Mouse (Mus musculus): Measurements from ENCODE around the gene Odf2.

GRCm38 (mm10) chr2:29967768-29968167, 78.7 kb downstream of the Odf2 start:
- TF ChIP-seq CTCF (IDR thresholded peaks at IDR 0.05; ENCODE audit: borderline replicate concordance, insufficient read depth, low read depth, low read length) (no peak), POLR2A (IDR thresholded peaks at IDR 0.05; ENCODE audit: borderline replicate concordance, insufficient read depth, low read length) (no peak)

Data from cerebellum, adult 2 months (tissue).